8 mouse cellular contexts compared by ENCODE assay signal in genomic region chr7:49397441-49398003, GRCm38 (mm10).
DNase-seq lines count a peak whose midpoint lies in the region; ATAC-seq and TF ChIP-seq lines count a peak whose summit lies in the region.

No protein-coding gene starts in this region.

- H3K4me1 ChIP-seq in hindbrain, postnatal 0 days (ENCODE audit: insufficient read depth, low read length) = peaks cover 12% of the 10 kb centered on the region
- peaks cover 23% of the 10 kb centered on the region for H3K4me1 ChIP-seq in hindbrain, embryonic 16.5 days (ENCODE audit: control insufficient read depth, insufficient read depth, low read depth, low read length)
- H3K4me1 ChIP-seq in forebrain, embryonic 12.5 days = peaks cover 34% of the 10 kb centered on the region

- TF ChIP-seq CTCF in hindbrain, postnatal 0 days (IDR thresholded peaks at IDR 0.05; ENCODE audit: low read depth) = no peak

- H3K27me3 ChIP-seq in hindbrain, postnatal 0 days (ENCODE audit: insufficient read depth, low read length) = no peaks in the 10 kb centered on the region
- H3K27me3 ChIP-seq in hindbrain, embryonic 16.5 days (replicated peaks; ENCODE audit: control insufficient read depth, insufficient read depth, low read length) = no peaks in the 10 kb centered on the region
- no peaks in the 10 kb centered on the region for H3K27me3 ChIP-seq in forebrain, embryonic 12.5 days

- H3K9me3 ChIP-seq in hindbrain, postnatal 0 days (ENCODE audit: low read length) = no peaks in the 10 kb centered on the region
- no peaks in the 10 kb centered on the region; the same call in 1 of the 2 replicates for H3K9me3 ChIP-seq in hindbrain, embryonic 16.5 days (ENCODE audit: control insufficient read depth, low read length)
- no peaks in the 10 kb centered on the region for H3K9me3 ChIP-seq in forebrain, embryonic 12.5 days

- H3K27ac ChIP-seq in hindbrain, postnatal 0 days = no peak overlapping the region
- H3K27ac ChIP-seq in hindbrain, embryonic 16.5 days (ENCODE audit: low read depth, low read length) = no peak overlapping the region
- no peak overlapping the region for H3K27ac ChIP-seq in forebrain, embryonic 12.5 days

- peak; percentile 21; the same call in 1 of the 2 replicates for ATAC-seq in hindbrain, postnatal 0 days
- ATAC-seq in hindbrain, embryonic 16.5 days = no peak
- ATAC-seq in forebrain, embryonic 12.5 days (ENCODE audit: low FRiP score) = no peak

- H3K36me3 ChIP-seq in hindbrain, postnatal 0 days (ENCODE audit: insufficient read depth, low read length) = no peaks in the 10 kb centered on the region
- H3K36me3 ChIP-seq in hindbrain, embryonic 16.5 days (ENCODE audit: control insufficient read depth, insufficient read depth, low read length) = no peaks in the 10 kb centered on the region
- H3K36me3 ChIP-seq in forebrain, embryonic 12.5 days (replicated peaks) = no peaks in the 10 kb centered on the region

- no peak overlapping the region for H3K9ac ChIP-seq in hindbrain, postnatal 0 days (replicated peaks; ENCODE audit: low read length)
- H3K9ac ChIP-seq in hindbrain, embryonic 16.5 days (ENCODE audit: low read depth, low read length) = no peak overlapping the region
- no peak overlapping the region for H3K9ac ChIP-seq in forebrain, embryonic 12.5 days

- H3K4me2 ChIP-seq in hindbrain, postnatal 0 days (ENCODE audit: low read depth, low read length) = no peak overlapping the region
- H3K4me2 ChIP-seq in hindbrain, embryonic 16.5 days (ENCODE audit: low read length) = no peak overlapping the region
- no peak overlapping the region for H3K4me2 ChIP-seq in forebrain, embryonic 12.5 days

- 46% methylated on average over 17 of the region's 17 CpGs for WGBS in hindbrain, postnatal 0 days
- 58% methylated on average over 17 of the region's 17 CpGs for WGBS in hindbrain, embryonic 16.5 days
- WGBS in forebrain, embryonic 12.5 days = 84% methylated on average over 17 of the region's 17 CpGs

- H3K4me3 ChIP-seq in hindbrain, postnatal 0 days (ENCODE audit: low read length) = no peak overlapping the region
- H3K4me3 ChIP-seq in hindbrain, embryonic 16.5 days (ENCODE audit: low read length) = no peak overlapping the region
- no peak overlapping the region for H3K4me3 ChIP-seq in forebrain, embryonic 12.5 days (replicated peaks)

- peak; percentile 46 for DNase-seq in hindbrain, postnatal 0 days (ENCODE audit: low spot score)
- DNase-seq in adrenal gland, adult 8-10 months = peak; percentile 78
- DNase-seq in gastrocnemius, postnatal 25 days = peak; percentile 69
- DNase-seq in lung, adult 18-20 months = peak; percentile 63 to 67
- no peak for DNase-seq in layer of hippocampus, adult 11-12 months (ENCODE audit: low spot score)
- no peak for DNase-seq in left cerebral cortex, adult 8-10 months (ENCODE audit: low spot score in 2 of 2)

Comparison
In these comparisons a context has a peak if more than half of its experiments do, and no peak if none do; other contexts are left out.
1. DNase-seq: peak in hindbrain, postnatal 0 days (single experiment), adrenal gland, adult 8-10 months (single experiment), gastrocnemius, postnatal 25 days (single experiment) and lung, adult 18-20 months (2 of 2); none in layer of hippocampus, adult 11-12 months (single experiment) and left cerebral cortex, adult 8-10 months (0 of 2).